Mouse (Mus musculus) kidney, embryonic 16.5 days (tissue): ENCODE data around the gene Sufu. TPM values are rescaled to one million over a fixed set of nuclear protein-coding genes. Genes with fewer than 3 reads are reported as not detected.

Experiments used
- ATAC-seq: fragments of 200-750 bp; cut with Nextera tagmentation; 2 replicates; pipeline ENCODE4 v1.8.0; 2017; ENCODE audit warnings: moderate TSS enrichment; ENCODE audit not compliant: low FRiP score, low TSS enrichment
- H3K27ac ChIP-seq: fragments of 300-500 bp; sonication (generic); 2 replicates; pipeline ENCODE4 v1.5.1; 2014; ENCODE audit warnings: low read length
- H3K27me3 ChIP-seq: fragments of 300-500 bp; sonication (generic); 2 replicates; pipeline ENCODE4 v1.6.1; 2014; ENCODE audit warnings: low read length, control low read depth, mixed read lengths; ENCODE audit not compliant: insufficient read depth
- H3K36me3 ChIP-seq: fragments of 300-500 bp; sonication (generic); 2 replicates; pipeline ENCODE4 v1.6.1; 2014; ENCODE audit warnings: low read length, control low read depth, mixed read lengths; ENCODE audit not compliant: insufficient read depth
- H3K4me1 ChIP-seq: fragments of 300-500 bp; sonication (generic); 2 replicates; pipeline ENCODE4 v1.6.1; 2014; ENCODE audit warnings: low read length, control low read depth, mixed read lengths; ENCODE audit not compliant: insufficient read depth
- H3K4me2 ChIP-seq: fragments of 300-500 bp; sonication (generic); replicated peaks from 2 replicates; pipeline ENCODE4 v1.6.1; 2014; ENCODE audit warnings: low read depth, low read length
- H3K4me3 ChIP-seq: fragments of 300-500 bp; sonication (generic); 2 replicates; pipeline ENCODE4 v1.5.1; 2014; ENCODE audit warnings: mild to moderate bottlenecking, low read length
- H3K9ac ChIP-seq: fragments of 300-500 bp; sonication (generic); replicated peaks from 2 replicates; pipeline ENCODE4 v1.6.1; 2014; ENCODE audit warnings: low read length
- H3K9me3 ChIP-seq: fragments of 300-500 bp; sonication (generic); 2 replicates; pipeline ENCODE4 v1.6.1; 2016; ENCODE audit warnings: low read length, control low read depth
- WGBS: fragments of 180-500 bp; shearing (Covaris S2); extraction: QIAGEN DNeasy Blood & Tissue Kit; methylation state at CpG from one replicate; pipeline ENCODE4 v1.1.7; 2014; 5-methylcytosine and 5-hydroxymethylcytosine counted together
- polyA plus RNA-seq: library from polyadenylated mRNA; unstranded; fragments of >200 nt; fragmentation: Nextera tagmentation; extraction: Ambion mirVana; gene quantifications from 2 replicates; pipeline ENCODE4 v1.2.1, GENCODE M21; 2015

The Sufu gene
- polyA plus RNA-seq, 1 experiment from 2014 or later = 50.7 TPM

DNA sequence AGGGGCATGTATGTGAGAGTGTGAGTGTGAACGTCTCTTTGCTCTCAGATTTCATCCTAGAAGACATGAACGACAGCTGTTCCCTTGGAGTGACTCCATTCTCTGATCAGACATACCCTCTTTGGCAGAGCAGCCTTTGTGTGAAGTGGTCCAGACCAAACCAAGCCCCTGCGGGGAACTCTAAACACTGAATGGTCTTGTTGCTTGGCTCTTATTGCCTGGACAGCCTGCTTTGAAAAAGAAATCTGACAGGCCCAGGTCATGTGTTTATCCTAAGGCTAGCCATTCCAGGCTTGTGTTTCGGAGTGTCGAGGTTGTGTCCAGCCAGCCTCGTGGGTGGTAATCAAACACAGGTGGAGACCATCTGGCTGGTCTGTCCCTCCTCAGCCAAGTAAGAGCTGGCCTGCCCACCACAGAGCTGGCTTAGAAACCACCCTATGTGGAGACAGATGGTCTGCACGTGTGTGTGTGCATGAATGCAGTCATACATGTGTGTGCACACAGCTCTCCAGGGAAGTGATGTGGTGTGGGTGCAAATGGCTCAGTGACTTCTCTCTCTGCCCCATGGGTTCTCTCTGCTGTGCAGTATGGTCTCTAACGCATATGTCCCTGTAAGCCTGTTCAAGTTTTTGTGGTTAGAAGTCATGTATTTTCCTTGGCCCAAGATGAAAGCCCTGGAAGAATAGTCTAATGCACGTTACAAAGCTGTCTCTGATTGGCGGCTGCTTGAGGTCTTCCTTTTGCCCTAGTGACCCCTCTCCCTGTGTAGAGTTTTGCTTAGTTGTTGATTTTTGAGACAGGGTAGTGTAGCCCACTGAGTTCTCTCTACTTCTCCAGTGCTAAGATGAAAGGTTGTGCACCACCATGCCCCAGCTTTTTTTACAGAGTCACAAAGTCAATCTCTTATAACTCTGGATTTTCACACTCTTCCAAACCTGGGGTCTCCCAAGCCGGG is 26.0 kb downstream of the Sufu start:
- Histone ChIP-seq H3K27me3 (no peaks in the 10 kb centered on the region), H3K36me3 (peaks cover 5% of the 10 kb centered on the region; the same call in 1 of the 2 replicates), H3K9ac (no peak overlapping the region), H3K9me3 (no peaks in the 10 kb centered on the region), H3K27ac (peak overlapping the region; percentile 19; the same call in 1 of the 2 replicates), H3K4me1 (peaks cover 24% of the 10 kb centered on the region; the same call in 1 of the 2 replicates), H3K4me2 (no peak overlapping the region), H3K4me3 (no peak overlapping the region)
- peak; percentile 52; the same call in 1 of the 2 replicates for ATAC-seq
- 38% methylated on average over 11 of the region's 11 CpGs for WGBS

GRCm38 (mm10) chr19:46425266-46425665 is 28.6 kb downstream of the Sufu start:
- ATAC-seq = peak; percentile 46
- 0 out of 2 replicates have a peak, but pooled peaks cover 3% of the 10 kb centered on the region for H3K9me3 ChIP-seq
- no peaks in the 10 kb centered on the region for H3K27me3 ChIP-seq
- H3K4me1 ChIP-seq = peaks cover 22% of the 10 kb centered on the region; the same call in 1 of the 2 replicates
- no peak overlapping the region for H3K4me2 ChIP-seq
- 85% methylated on average over 8 of the region's 8 CpGs for WGBS
- no peak overlapping the region for H3K9ac ChIP-seq
- peaks cover 15% of the 10 kb centered on the region for H3K36me3 ChIP-seq
- H3K4me3 ChIP-seq = no peak overlapping the region
- H3K27ac ChIP-seq = peak overlapping the region; percentile 39; the same call in 1 of the 2 replicates

- Histone ChIP-seq H3K4me1 (peaks cover 20% of the 10 kb centered on the region; the same call in 1 of the 2 replicates), H3K27me3 (no peaks in the 10 kb centered on the region), H3K9me3 (0 out of 2 replicates have a peak, but pooled peaks cover 3% of the 10 kb centered on the region), H3K4me3 (no peak overlapping the region), H3K36me3 (peaks cover 19% of the 10 kb centered on the region), H3K9ac (no peak overlapping the region), H3K4me2 (no peak overlapping the region), H3K27ac (no peak overlapping the region)
- ATAC-seq = no peak
- 90% methylated on average over 12 of the region's 12 CpGs for WGBS
Measured at GRCm38 (mm10) chr19:46426488-46426887, 29.8 kb downstream of the Sufu start.

DNA sequence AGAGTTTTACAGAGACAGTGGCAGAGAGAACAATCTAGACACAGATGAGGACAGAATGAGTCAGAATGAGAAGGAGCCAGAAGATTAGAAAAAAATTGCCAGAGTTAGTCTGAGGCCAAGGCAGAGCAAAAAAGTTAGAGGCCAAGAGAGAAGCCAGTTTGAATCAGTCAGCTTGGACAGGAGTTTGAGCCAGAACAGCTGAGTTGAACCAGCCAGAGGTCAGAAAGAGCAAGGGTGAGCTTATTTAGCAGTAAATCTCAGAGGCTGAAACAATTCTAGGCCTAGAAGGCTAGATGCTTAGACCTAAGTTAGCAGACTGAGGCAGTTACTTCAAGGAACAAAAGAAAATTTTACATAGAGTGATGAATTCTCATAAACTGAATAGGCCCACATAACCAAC is 32.6 kb downstream of the Sufu start:
- no peaks in the 10 kb centered on the region for H3K27me3 ChIP-seq
- H3K9ac ChIP-seq = no peak overlapping the region
- H3K4me2 ChIP-seq = no peak overlapping the region
- H3K9me3 ChIP-seq = 0 out of 2 replicates have a peak, but pooled peaks cover 3% of the 10 kb centered on the region
- no peak overlapping the region for H3K27ac ChIP-seq
- H3K4me3 ChIP-seq = no peak overlapping the region
- peaks cover 20% of the 10 kb centered on the region for H3K36me3 ChIP-seq
- ATAC-seq = no peak
- H3K4me1 ChIP-seq = no peaks in the 10 kb centered on the region

- ATAC-seq = no peak
- H3K27ac ChIP-seq = no peak overlapping the region
- H3K4me1 ChIP-seq = peaks cover 7% of the 10 kb centered on the region; the same call in 1 of the 2 replicates
- H3K9me3 ChIP-seq = no peaks in the 10 kb centered on the region
- no peaks in the 10 kb centered on the region for H3K27me3 ChIP-seq
- H3K36me3 ChIP-seq = peaks cover 5% of the 10 kb centered on the region; the same call in 1 of the 2 replicates
- no peak overlapping the region for H3K4me3 ChIP-seq
- WGBS = 63% methylated on average over 7 of the region's 7 CpGs
- no peak overlapping the region for H3K9ac ChIP-seq
- H3K4me2 ChIP-seq = no peak overlapping the region
Measured at GRCm38 (mm10) chr19:46433712-46434111, 37.0 kb downstream of the Sufu start.

DNA sequence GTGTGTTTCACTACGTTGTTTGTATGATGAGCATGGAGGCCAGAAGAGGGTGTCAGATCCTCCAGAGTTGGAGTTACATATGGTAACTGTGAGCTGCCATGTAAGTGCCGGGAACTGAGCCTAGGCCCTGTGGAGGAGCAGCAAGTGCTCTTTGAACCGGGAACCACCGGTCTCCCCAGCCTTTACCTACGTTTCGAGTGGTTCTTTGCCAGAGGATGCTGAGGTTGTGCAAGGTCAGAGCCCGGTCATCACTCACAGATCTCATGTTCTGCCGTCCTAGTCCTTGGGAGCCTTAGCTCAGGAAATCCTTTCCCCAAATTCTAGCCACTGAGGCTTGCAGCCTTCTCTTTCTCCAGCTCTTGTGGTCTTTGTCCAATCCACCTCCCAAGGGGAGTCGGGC is 37.5 kb downstream of the Sufu start:
- no peaks in the 10 kb centered on the region for H3K9me3 ChIP-seq
- H3K4me1 ChIP-seq = peaks cover 7% of the 10 kb centered on the region; the same call in 1 of the 2 replicates
- H3K27me3 ChIP-seq = no peaks in the 10 kb centered on the region
- 0 out of 2 replicates have a peak, but pooled peaks cover 5% of the 10 kb centered on the region for H3K36me3 ChIP-seq
- no peak for ATAC-seq
- no peak overlapping the region for H3K4me2 ChIP-seq
- 58% methylated on average over 9 of the region's 9 CpGs for WGBS
- H3K9ac ChIP-seq = no peak overlapping the region
- H3K27ac ChIP-seq = no peak overlapping the region
- no peak overlapping the region for H3K4me3 ChIP-seq

DNA sequence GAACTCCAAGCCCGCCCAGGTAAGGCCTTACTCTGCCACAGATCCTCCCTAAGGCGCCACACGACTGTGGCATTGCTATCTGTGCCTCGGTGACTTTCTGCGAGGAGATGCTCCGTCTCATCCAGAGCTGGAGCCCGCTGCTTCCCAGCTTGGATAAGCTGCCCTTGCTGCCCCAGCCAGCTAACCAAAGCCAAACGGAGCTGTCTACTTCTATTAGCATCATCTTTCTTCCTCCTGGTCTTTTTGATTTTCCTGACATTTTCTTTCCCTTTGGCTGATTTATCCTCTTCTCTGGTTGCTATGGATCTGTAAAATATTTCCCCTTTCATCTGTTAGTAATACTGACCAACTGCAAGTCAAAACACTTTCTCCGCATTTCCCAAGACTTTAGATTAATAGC is 37.9 kb downstream of the Sufu start:
- no peak overlapping the region for H3K27ac ChIP-seq
- H3K27me3 ChIP-seq = no peaks in the 10 kb centered on the region
- H3K9ac ChIP-seq = no peak overlapping the region
- H3K4me2 ChIP-seq = no peak overlapping the region
- no peak for ATAC-seq
- H3K36me3 ChIP-seq = 0 out of 2 replicates have a peak, but pooled peaks cover 5% of the 10 kb centered on the region
- 82% methylated on average over 9 of the region's 9 CpGs for WGBS
- no peaks in the 10 kb centered on the region for H3K9me3 ChIP-seq
- H3K4me3 ChIP-seq = no peak overlapping the region
- H3K4me1 ChIP-seq = peaks cover 7% of the 10 kb centered on the region; the same call in 1 of the 2 replicates

- Histone ChIP-seq H3K4me3 (no peak overlapping the region), H3K9me3 (no peaks in the 10 kb centered on the region), H3K9ac (no peak overlapping the region), H3K27me3 (no peaks in the 10 kb centered on the region), H3K36me3 (0 out of 2 replicates have a peak, but pooled peaks cover 5% of the 10 kb centered on the region), H3K4me2 (no peak overlapping the region), H3K27ac (no peak overlapping the region), H3K4me1 (peaks cover 7% of the 10 kb centered on the region)
- ATAC-seq = no peak
- 14% methylated on average over 7 of the region's 7 CpGs for WGBS
Measured at GRCm38 (mm10) chr19:46435492-46435891, 38.8 kb downstream of the Sufu start.

DNA sequence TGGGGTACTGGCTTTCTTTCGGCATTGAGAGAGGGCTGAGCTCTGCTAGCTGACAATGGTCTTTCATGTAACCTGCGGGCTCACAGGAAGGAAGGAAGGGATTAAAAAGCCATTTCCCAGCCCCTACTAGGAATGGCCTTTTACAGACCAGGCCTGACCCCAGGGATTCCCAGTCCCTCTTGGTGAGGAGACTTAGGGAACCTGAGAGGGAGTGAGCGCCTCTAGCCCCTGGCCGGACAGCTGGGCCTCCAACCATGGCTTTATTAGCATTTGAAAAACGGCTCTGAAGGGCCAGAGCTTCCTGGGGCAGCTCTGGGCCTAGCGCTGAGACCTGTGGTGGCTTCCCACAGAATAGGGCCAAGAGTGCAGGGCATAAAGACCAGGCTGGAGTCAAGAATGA is 46.8 kb downstream of the Sufu start:
- Histone ChIP-seq H3K4me2 (no peak overlapping the region), H3K9ac (no peak overlapping the region; the same call in 1 of the 2 replicates), H3K36me3 (no peaks in the 10 kb centered on the region), H3K9me3 (no peaks in the 10 kb centered on the region), H3K27me3 (no peaks in the 10 kb centered on the region), H3K4me3 (no peak overlapping the region), H3K27ac (peak overlapping the region; percentile 45), H3K4me1 (peaks cover 39% of the 10 kb centered on the region)
- 25% methylated on average over 6 of the region's 6 CpGs for WGBS
- no peak for ATAC-seq

DNA sequence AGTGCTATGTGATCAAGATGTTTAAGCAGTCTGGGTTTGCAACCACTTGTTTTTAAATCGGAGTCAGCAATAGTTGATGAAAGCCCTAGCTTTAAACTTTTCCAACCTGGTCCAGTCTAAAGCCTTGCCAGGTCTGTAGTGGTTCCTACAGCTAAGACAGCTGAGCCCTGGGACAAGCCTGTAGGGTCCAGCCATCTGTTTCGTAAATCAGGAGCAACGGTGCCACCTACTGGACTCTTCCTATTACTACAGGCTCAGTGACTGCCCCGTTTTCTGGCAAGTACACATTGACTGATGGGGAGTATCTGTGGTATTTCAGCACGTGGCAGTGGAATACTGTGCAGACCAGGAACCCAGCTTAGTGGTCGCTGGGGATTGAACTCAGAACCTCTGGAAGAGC is 47.5 kb downstream of the Sufu start:
- ATAC-seq = peak; percentile 72
- H3K4me1 ChIP-seq = peaks cover 43% of the 10 kb centered on the region
- no peaks in the 10 kb centered on the region for H3K36me3 ChIP-seq
- H3K27me3 ChIP-seq = no peaks in the 10 kb centered on the region
- peak overlapping the region; percentile 45 for H3K27ac ChIP-seq
- no peaks in the 10 kb centered on the region for H3K9me3 ChIP-seq
- H3K4me2 ChIP-seq = no peak overlapping the region
- no peak overlapping the region for H3K9ac ChIP-seq
- H3K4me3 ChIP-seq = no peak overlapping the region
- WGBS = 8% methylated on average over 6 of the region's 6 CpGs
